Mouse (Mus musculus): ENCODE measurements around the gene Kcnn3.

- no peak for TF ChIP-seq CHD2 (IDR thresholded peaks at IDR 0.05; ENCODE audit: low read depth, low read length)
- no peak for TF ChIP-seq ZC3H11A (IDR thresholded peaks at IDR 0.05; ENCODE audit: borderline replicate concordance, low read depth, low read length)
- no peak for TF ChIP-seq MAFK (IDR thresholded peaks at IDR 0.05; ENCODE audit: insufficient read depth, low read depth, low read length)
- TF ChIP-seq HCFC1 (IDR thresholded peaks at IDR 0.05; ENCODE audit: borderline replicate concordance, insufficient read depth, low read length) = no peak
These were observed 11.9 kb upstream of the Kcnn3 start for GRCm38 (mm10) chr3:89508041-89508440.
